Mouse (Mus musculus): ENCODE data around the gene Dkkl1.
"Not testable (repeated sequence)": the region's sequence is repeated elsewhere in the genome, so short reads cannot be mapped to it uniquely, and the experiment has no call there.

Dkkl1 gene

GRCm38 (mm10) chr7:45193871-45194785, 17.8 kb downstream of the Dkkl1 start:
- in situ Hi-C loops (cut with MseI, MboI) = no loop called here

DNA sequence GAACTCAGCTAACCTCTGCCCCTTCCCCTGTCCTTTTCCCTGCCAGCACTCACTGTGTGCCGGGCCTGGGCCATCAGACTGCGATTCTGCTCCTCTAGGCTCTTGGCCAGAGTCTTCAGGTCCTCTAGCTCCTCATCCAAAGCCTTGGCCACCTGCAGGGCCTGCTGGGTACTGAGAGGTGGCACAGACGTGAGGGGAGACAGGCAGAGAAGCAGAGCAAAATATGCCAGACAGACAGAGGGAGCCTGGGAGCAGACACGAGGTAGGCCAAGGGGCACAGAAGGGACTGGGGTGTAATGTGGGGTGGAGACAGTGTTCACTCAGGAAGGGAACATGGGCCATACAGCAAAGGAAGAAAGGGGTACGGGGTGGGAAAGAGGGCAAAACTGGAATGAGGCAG, 18.5 kb downstream of the Dkkl1 start:
- in situ Hi-C loops (cut with MseI, MboI) = no loop called here

DNA sequence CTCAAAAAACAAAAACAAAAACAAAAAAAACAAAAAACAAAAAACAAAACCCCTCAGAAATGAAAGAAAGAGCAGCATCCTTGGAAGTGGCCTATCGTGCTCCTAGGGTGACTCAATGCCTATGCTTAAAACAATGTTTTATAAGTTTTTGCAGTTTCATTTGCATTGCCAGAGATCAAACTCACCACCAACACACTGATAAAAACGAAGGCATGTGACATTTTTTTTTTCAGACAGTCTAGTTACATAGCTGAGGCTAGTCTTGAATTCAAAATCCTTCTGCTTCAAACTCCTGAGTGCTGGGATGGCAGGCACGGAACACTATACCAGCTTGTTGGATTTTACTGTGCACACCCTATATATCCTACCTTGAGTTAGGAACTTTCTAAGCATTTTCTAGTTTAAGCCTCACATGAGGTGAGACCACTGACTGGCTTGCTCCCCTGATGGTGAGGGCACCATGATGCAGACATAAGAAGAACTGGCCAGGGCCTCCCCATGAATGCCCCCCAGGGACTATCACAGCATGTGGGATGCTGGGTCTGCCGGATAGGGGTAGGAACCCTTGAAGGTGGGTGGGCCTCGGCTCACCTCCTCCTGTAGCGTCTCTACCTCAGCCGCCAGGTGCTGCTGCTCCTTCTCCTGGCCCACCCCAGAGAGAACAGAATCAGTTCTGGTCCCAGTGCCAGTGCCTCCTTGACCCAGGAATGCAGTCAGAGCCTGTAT, 19.2 kb downstream of the Dkkl1 start:
- in situ Hi-C loops (cut with MseI, MboI) = no loop called here

DNA sequence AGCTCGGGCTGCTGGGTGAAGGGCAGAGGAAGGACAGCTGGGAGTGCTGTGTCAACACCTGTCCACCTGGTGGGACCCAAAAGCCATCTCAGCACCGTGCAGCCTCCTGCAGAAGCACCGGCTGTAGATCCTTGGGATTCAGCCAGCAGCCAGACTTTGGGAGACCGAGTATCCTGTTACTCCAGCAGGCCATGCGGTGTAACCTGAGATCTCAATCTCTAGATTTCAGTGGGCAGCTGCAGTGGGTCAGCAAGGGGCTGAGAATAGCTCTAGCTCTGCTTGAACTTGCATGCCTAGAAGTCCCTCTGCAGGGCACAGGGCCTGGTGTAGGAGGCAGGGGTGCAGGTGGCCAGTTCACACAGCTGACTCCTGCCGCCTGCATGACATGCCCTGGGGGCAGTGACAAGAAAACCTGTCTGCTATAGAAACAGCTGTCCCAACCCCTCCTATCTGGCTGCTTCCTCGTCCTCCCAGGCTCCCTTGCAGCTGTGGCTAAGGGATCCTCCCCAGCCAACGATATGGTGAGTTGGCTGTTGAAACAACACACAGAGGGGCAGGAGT, 20.1 kb downstream of the Dkkl1 start:
- in situ Hi-C loops (cut with MseI, MboI) = no loop called here

DNA sequence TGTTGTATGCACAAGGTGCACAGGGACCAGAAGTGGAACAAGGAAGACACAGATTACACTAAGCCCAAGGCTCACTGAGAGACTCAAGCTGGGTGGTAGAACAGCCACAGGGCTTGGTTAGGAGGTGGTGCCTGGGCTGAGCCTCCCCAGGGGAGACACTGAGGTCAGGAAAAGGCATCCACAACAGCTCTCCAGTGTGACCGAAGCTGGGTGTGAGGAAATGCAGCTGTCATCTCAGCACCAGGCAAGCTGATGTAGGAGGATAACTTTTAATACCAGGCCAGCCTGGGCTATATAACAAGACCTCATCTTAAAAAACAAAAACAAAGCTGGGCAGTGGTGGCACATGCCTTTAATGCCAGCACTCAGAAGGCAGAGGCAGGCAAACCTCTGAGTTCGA, 20.8 kb downstream of the Dkkl1 start:
- in situ Hi-C loops (cut with MseI, MboI) = no loop called here

DNA sequence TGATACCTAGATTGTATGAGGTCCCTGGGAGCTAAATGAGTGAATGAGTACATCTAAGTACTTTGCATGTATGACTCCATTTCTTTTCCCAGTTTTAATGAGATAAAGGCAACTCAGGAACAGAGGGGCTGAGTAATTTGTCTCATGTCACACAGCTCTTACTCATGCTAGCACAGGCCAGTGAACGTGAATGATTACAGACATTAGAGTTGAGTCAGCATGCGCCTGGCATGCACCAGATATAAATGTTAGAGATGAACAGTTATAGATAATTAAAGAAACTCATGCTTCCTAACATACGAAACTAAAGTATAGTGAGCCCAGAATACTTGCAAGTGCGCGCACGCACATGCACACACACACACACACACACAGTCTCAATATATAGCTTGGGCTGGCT, 21.8 kb downstream of the Dkkl1 start:
- in situ Hi-C loops (cut with MseI, MboI) = no loop called here

- in situ Hi-C loops (cut with MseI, MboI) = no loop called here
Measured at GRCm38 (mm10) chr7:45189600-45189999, 22.3 kb downstream of the Dkkl1 start.

GRCm38 (mm10) chr7:45185921-45186320, 26.0 kb downstream of the Dkkl1 start:
- in situ Hi-C loops (cut with MseI, MboI) = no loop called here

- in situ Hi-C loops (cut with MseI, MboI) = no loop called here
Measured at GRCm38 (mm10) chr7:45183672-45184071, 28.3 kb downstream of the Dkkl1 start.

DNA sequence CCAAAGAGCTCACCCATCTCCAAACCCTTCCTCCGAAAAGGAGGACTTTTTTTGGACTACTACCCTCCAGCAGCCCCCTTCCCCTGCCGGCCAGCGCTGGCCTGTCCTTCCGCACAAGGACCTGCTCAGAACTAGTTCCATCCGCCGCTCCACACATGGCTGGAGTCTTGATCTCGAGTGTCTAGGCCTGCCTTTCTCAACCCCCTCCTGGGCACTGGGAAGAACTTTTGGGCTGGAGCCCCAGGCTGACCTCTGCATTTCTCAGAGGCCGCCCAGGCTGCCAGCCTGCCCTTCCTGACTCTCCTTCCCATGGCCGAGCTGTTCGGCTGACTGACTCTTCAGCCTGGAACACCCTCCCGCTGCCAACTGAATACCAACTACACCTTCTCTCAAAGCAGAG, 29.3 kb downstream of the Dkkl1 start:
- in situ Hi-C loops (cut with MseI, MboI) = no loop called here

DNA sequence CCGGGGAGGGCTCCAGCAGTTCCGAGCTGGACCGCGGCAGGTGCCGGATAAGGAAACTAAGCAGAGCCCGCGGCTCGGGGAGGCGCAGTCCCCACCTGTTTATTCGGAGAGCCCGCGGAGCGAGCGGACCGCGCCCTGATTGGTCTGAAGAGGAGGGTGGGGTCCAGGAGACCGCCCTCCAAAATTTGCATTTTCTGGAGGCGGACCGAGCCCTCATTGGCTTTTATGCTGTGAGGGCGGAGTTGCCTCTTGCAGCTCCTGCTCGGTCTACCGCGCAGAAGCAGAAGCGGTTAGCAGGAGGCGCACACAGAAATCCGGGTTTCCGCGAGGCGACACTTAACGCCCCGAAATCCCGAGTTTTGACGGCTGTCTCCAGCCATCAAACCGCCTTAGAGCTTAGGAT, 29.7 kb downstream of the Dkkl1 start:
- in situ Hi-C loops (cut with MseI, MboI) = no loop called here

DNA sequence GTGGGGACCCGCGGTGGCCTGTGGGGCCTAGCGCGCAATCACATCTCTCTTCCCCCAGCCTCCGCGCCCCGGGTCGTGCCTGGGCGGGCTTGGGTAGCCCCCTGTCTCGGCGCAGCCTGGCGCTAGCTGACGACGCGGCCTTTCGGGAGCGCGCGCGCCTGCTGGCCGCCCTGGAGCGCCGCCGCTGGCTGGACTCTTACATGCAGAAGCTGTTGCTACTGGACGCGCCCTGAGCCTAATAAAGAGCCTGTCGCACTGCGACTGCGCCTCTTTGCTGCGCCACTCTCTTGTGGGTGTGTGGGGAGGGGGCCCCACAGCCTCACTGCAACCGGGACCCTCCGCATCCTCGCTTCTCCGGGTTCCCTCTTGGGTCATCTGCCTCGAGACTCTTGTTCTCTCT, 30.4 kb downstream of the Dkkl1 start:
- in situ Hi-C loops (cut with MseI, MboI) = no loop called here

DNA sequence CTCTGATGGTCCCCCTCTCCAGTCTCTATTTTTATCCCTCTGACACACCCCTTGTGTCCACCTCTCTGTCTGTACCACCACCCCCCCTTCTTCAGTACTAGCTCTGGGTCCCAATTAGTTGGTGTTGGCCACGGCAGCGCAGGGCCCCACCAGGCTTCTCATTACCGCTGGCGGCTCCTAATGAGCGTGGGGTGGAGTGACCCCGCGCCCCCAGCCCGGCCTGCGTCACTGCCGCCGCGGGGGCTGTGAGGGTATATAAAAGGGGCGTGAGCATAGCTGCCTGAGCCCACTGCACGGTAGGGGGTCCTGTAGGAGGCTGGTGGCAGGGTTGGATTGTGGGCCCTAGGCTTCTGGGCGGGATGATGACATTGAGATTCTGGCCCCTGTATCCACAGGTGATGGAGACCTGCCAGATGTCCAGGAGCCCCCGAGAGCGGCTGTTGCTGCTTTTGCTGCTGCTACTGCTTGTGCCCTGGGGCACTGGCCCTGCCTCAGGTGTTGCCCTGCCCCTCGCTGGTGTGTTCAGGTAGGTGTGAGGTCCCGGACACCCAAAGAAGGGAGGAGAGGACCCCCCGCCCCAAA, 31.0 kb downstream of the Dkkl1 start, which contains the start of gene Pth2:
Pth2 (plus strand) TSS at position 100 of the 582 bp plus-strand sequence.
- in situ Hi-C loops (cut with MseI, MboI) = no loop called here

- in situ Hi-C loops (cut with MseI, MboI) = no loop called here
Measured at GRCm38 (mm10) chr7:45179469-45179868, 32.5 kb downstream of the Dkkl1 start, which contains the start of gene Gfy. Gene Gfy, minus strand, starts transcription at chr7:45179569.

- in situ Hi-C loops (cut with MseI, MboI) = no loop called here
Measured at GRCm38 (mm10) chr7:45178550-45178949, 33.4 kb downstream of the Dkkl1 start.

GRCm38 (mm10) chr7:45176356-45176755, 35.6 kb downstream of the Dkkl1 start:
- in situ Hi-C loops (cut with MseI, MboI) = no loop called here

DNA sequence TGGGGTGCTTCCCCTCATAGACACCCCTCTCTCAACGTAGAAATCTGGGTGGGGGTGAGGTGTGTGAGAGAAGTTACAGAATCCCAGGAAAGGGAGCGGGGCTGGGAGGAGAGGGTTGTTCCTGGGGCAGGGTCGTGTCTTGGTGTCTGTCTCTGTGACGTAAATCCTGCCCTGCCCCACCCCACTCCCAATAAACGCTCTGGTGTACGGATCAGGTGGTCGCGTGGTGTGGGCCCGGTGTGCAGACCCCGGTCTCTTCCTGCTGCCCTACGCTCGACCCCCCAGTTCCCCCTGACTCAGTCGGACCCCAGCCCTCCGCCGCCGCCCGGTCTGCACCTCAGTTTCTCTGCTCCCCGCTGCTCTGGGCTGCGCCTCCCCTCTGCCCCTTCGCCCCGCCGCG, 36.0 kb downstream of the Dkkl1 start:
- in situ Hi-C loops (cut with MseI, MboI) = no loop called here

- in situ Hi-C loops (cut with MseI, MboI) = no loop called here
Measured at GRCm38 (mm10) chr7:45175398-45175797, 36.5 kb downstream of the Dkkl1 start.

GRCm38 (mm10) chr7:45174567-45175280, 37.2 kb downstream of the Dkkl1 start:
- in situ Hi-C loops (cut with MseI, MboI) = no loop called here

GRCm38 (mm10) chr7:45173772-45174171, 38.2 kb downstream of the Dkkl1 start:
- in situ Hi-C loops (cut with MseI, MboI) = not testable (repeated sequence)

DNA sequence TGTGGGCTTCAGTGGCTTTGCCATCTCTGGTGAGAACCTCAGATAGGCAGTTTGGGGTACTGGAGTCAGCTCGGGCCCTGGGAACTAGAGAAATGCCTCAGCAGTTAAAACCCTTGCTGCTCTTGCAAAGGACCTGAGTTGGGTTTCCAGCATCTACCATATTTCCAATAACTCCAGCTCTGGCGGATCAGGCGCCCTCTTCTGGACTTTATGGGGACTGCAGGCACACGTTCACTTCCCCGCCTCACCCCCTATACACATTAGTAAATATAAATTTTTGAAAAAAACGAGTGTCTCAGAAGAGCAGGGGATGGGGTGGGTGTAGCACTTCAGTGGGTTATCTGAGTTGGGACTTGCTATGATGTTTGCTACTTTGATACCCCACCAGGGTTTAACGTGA, 39.0 kb downstream of the Dkkl1 start:
- in situ Hi-C loops (cut with MseI, MboI) = no loop called here
